Mouse (Mus musculus) brain, embryonic 14.5 days (tissue): ENCODE results near the gene Eml3.

Experiments used
- CTCF ChIP-seq: fragments of 200-500 bp; IDR thresholded peaks from 2 replicates; pipeline ENCODE4 v1.5.1; 2012; ENCODE audit warnings: inconsistent platforms, mild to moderate bottlenecking, moderate library complexity, borderline replicate concordance; ENCODE audit not compliant: insufficient read depth, insufficient read length; ENCODE audit errors: extremely low read depth
- POLR2A ChIP-seq: fragments of 200-500 bp; IDR thresholded peaks from 2 replicates; pipeline ENCODE4 v1.6.1; 2012; ENCODE audit warnings: mild to moderate bottlenecking, inconsistent platforms, borderline replicate concordance; ENCODE audit not compliant: poor library complexity, insufficient read depth, insufficient read length, severe bottlenecking; ENCODE audit errors: extremely low read depth

GRCm38 (mm10) chr19:8886916-8887584, 42.3 kb upstream of the Eml3 start:
- TF ChIP-seq POLR2A (no peak), CTCF (no peak)
